Mouse (Mus musculus) brain, embryonic 14.5 days (tissue): ENCODE data around the gene Comt.

ENCODE experiments used
- CTCF ChIP-seq: fragments of 200-500 bp; IDR thresholded peaks from 2 replicates; pipeline ENCODE4 v1.5.1; 2012; ENCODE audit warnings: inconsistent platforms, mild to moderate bottlenecking, moderate library complexity, borderline replicate concordance; ENCODE audit not compliant: insufficient read depth, insufficient read length; ENCODE audit errors: extremely low read depth
- POLR2A ChIP-seq: fragments of 200-500 bp; IDR thresholded peaks from 2 replicates; pipeline ENCODE4 v1.6.1; 2012; ENCODE audit warnings: mild to moderate bottlenecking, inconsistent platforms, borderline replicate concordance; ENCODE audit not compliant: poor library complexity, insufficient read depth, insufficient read length, severe bottlenecking; ENCODE audit errors: extremely low read depth

DNA sequence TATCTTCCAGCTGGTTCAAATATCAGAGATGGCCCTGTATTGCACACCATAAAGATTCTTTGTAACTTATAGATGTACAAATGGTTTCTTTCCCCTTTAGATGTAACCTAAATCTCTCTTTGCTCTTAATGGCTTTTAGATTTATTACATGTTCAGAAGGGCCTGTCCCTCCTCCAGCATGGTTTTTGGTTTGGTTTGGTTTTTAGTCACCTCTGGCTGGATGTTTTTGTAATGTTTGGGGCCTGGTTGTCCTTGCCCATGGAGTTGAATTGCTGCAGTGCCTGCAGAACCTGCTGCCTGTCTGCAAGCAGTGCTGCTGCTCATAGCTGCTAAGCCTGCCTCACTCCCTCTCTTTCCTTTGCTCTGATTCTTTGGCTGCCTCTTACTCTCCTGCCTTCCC lies 20.6 kb upstream of the Comt start:
- TF ChIP-seq POLR2A (no peak), CTCF (no peak)
